Mouse (Mus musculus) heart, embryonic 13.5 days (tissue): ENCODE data around the gene Gm10665. TPM values are rescaled to one million over a fixed set of nuclear protein-coding genes. Genes with fewer than 3 reads are reported as not detected.
"Not testable (repeated sequence)": the region's sequence is repeated elsewhere in the genome, so short reads cannot be mapped to it uniquely, and the experiment has no call there.

Experiments
- ATAC-seq: fragments of 200-750 bp; cut with Nextera tagmentation; 2 replicates; pipeline ENCODE4 v1.8.0; 2017; ENCODE audit warnings: moderate TSS enrichment; ENCODE audit not compliant: insufficient number of reproducible peaks, low FRiP score, low TSS enrichment; ENCODE audit errors: extremely low read depth
- H3K27ac ChIP-seq: fragments of 300-500 bp; sonication (generic); replicated peaks from 2 replicates; pipeline ENCODE4 v1.5.1; 2015; ENCODE audit warnings: moderate library complexity, mild to moderate bottlenecking, inconsistent platforms
- H3K27me3 ChIP-seq: fragments of 300-500 bp; sonication (generic); replicated peaks from 2 replicates; pipeline ENCODE4 v1.6.1; 2015; ENCODE audit warnings: mild to moderate bottlenecking, inconsistent platforms
- H3K36me3 ChIP-seq: fragments of 300-500 bp; sonication (generic); 2 replicates; pipeline ENCODE4 v1.6.1; 2015; ENCODE audit warnings: mild to moderate bottlenecking, inconsistent platforms
- H3K4me1 ChIP-seq: fragments of 300-500 bp; sonication (generic); 2 replicates; pipeline ENCODE4 v1.6.1; 2015; ENCODE audit warnings: inconsistent platforms
- H3K4me2 ChIP-seq: fragments of 300-500 bp; sonication (generic); 2 replicates; pipeline ENCODE4 v1.6.1; 2015; ENCODE audit warnings: inconsistent platforms, mild to moderate bottlenecking, moderate library complexity
- H3K4me3 ChIP-seq: fragments of 300-500 bp; sonication (generic); 2 replicates; pipeline ENCODE4 v1.5.1; 2015; ENCODE audit warnings: moderate library complexity, mild to moderate bottlenecking, inconsistent platforms
- H3K9ac ChIP-seq: fragments of 300-500 bp; sonication (generic); 2 replicates; pipeline ENCODE4 v1.6.1; 2015; ENCODE audit warnings: inconsistent platforms, mild to moderate bottlenecking, moderate library complexity
- H3K9me3 ChIP-seq: fragments of 300-500 bp; sonication (generic); 2 replicates; pipeline ENCODE4 v1.6.1; 2016; ENCODE audit warnings: inconsistent platforms
- WGBS: fragments of 180-500 bp; shearing (Covaris S2); methylation state at CpG from one replicate; pipeline ENCODE4 v1.1.7; 2015; ENCODE audit warnings: mixed read lengths; 5-methylcytosine and 5-hydroxymethylcytosine counted together
- polyA plus RNA-seq: library from polyadenylated mRNA; unstranded; fragments of >200 nt; fragmentation: Nextera tagmentation; extraction: Ambion mirVana; gene quantifications from 2 replicates; pipeline ENCODE4 v1.2.1, GENCODE M21; 2015

The Gm10665 gene
- polyA plus RNA-seq, result not detected in 2 replicates

DNA sequence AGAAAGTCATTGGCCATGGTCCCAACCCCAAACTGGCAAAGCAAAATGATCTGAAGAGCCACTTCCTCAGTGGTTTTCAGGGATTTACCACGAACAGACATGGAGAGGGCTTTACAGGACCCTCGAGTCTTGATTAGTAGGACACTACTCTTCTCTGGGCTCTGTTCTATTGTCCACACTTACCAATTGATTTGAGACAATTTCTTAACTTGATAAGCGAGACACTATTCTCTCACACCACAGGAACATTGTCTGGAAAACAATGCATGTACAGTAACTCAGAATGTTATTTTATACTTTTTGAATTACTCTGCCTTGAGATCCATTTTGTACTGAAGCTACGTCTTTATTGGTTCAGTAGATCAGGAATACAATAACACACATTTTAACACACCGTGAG, at the start of gene Gm10665:
Gene Gm10665 (minus strand): TSS at position 101 of the 400 bp plus-strand sequence.
- not testable (repeated sequence) for H3K27ac ChIP-seq, H3K27me3 ChIP-seq, H3K4me3 ChIP-seq, H3K9me3 ChIP-seq, H3K4me1 ChIP-seq, H3K9ac ChIP-seq, ATAC-seq, H3K36me3 ChIP-seq, H3K4me2 ChIP-seq
- no CpG with 5 or more reads among the region's 5 CpGs for WGBS

DNA sequence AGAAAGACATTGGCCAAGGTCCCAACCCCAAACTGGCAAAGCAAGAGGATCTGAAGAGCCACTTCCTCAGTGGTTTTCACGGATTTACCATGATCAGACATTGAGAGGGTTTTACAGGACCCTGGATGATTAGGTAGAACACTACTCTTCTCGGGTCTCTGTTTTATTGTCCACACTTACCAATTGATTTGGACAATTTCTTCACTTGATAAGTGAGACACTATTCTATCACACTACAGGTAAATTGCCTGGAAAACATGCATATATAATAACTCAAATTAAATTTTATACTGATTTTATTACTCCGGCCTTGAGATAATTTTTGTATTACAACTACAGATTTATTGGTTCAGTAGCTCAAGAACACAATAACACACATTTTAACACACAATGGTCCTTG, 35.7 kb upstream of the Gm10665 start, which contains the start of gene Vmn1r151:
Gene Vmn1r151 (minus strand): TSS at position 101 of the 400 bp plus-strand sequence.
- not testable (repeated sequence) for H3K36me3 ChIP-seq, H3K9ac ChIP-seq, H3K4me3 ChIP-seq, H3K27me3 ChIP-seq, H3K27ac ChIP-seq, H3K4me2 ChIP-seq, ATAC-seq, H3K4me1 ChIP-seq, H3K9me3 ChIP-seq
- WGBS, result 40% methylated on average over 2 of the region's 3 CpGs

DNA sequence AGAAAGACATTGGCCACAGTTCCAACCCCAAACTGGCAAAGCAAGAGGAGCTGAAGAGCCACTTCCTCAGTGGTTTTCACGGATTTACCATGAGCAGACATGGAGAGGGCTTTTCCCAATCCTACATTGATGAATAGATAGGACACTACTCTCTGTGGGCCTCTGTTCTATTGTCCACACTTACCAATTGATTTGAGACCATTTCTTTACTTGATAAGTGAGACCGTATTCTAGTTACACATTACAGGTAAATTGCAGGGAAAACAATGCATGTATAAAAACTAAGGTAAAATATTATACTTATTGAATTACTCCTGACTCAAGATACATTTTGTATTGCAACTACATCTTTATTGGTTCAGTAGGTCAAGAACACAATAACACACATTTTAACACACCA, 25.7 kb downstream of the Gm10665 start, which contains the start of gene Vmn1r149:
Gene Vmn1r149 (minus strand): TSS at position 101 of the 400 bp plus-strand sequence.
- WGBS, result no CpG with 5 or more reads among the region's 2 CpGs
- not testable (repeated sequence) for ATAC-seq

GRCm38 (mm10) chr7:22413283-22413682, 50.6 kb downstream of the Gm10665 start, which contains the start of gene Vmn1r148:
Gene Vmn1r148 (plus strand): TSS chr7:22413583.
- not testable (repeated sequence) for H3K9me3 ChIP-seq, H3K27me3 ChIP-seq, H3K9ac ChIP-seq, H3K36me3 ChIP-seq, H3K27ac ChIP-seq, H3K4me1 ChIP-seq, H3K4me3 ChIP-seq, ATAC-seq, H3K4me2 ChIP-seq
- WGBS, result no CpG with 5 or more reads among the region's 3 CpGs

More for the DNA sequence above, 25.7 kb downstream of the Gm10665 start, which contains the start of gene Vmn1r149:
- H3K4me2 ChIP-seq, H3K4me3 ChIP-seq, H3K36me3 ChIP-seq, H3K4me1 ChIP-seq, H3K9ac ChIP-seq, H3K27ac ChIP-seq, H3K27me3 ChIP-seq, H3K9me3 ChIP-seq: not testable (repeated sequence)

Other genes starting within 250 kb of the Gm10665 start
- gene Gm8453, start 234.6 kb downstream of the Gm10665 start, polyA plus RNA-seq, result not detected in 2 replicates
- not detected in 2 replicates for gene Gm4187, start 134.4 kb downstream of the Gm10665 start, polyA plus RNA-seq
- not detected in 2 replicates for gene Gm8660, start 93.0 kb downstream of the Gm10665 start, polyA plus RNA-seq
- gene Vmn1r148, start 50.5 kb downstream of the Gm10665 start, polyA plus RNA-seq, result not detected in 2 replicates
- not detected in 2 replicates for gene Vmn1r149, start 25.8 kb downstream of the Gm10665 start, polyA plus RNA-seq
- not detected in 2 replicates for gene Vmn1r151, start 35.6 kb upstream of the Gm10665 start, polyA plus RNA-seq
- gene Vmn1r152, start 58.9 kb upstream of the Gm10665 start, polyA plus RNA-seq, result not detected in 2 replicates
- gene Gm8677, start 70.8 kb upstream of the Gm10665 start, polyA plus RNA-seq, result not detected in 2 replicates
- gene Gm4201, start 101.3 kb upstream of the Gm10665 start, polyA plus RNA-seq, result not detected in 2 replicates
- gene Gm4565, start 124.1 kb upstream of the Gm10665 start, polyA plus RNA-seq, result not detected in 2 replicates
- gene Vmn1r155, start 193.9 kb upstream of the Gm10665 start, polyA plus RNA-seq, result not detected in 2 replicates
- gene Gm8693, start 228.2 kb upstream of the Gm10665 start, polyA plus RNA-seq, result not detected in 2 replicates